Mouse (Mus musculus): Measurements from ENCODE around the gene Cnot8.
"Not testable (repeated sequence)": the region's sequence is repeated elsewhere in the genome, so short reads cannot be mapped to it uniquely, and the experiment has no call there.

DNA sequence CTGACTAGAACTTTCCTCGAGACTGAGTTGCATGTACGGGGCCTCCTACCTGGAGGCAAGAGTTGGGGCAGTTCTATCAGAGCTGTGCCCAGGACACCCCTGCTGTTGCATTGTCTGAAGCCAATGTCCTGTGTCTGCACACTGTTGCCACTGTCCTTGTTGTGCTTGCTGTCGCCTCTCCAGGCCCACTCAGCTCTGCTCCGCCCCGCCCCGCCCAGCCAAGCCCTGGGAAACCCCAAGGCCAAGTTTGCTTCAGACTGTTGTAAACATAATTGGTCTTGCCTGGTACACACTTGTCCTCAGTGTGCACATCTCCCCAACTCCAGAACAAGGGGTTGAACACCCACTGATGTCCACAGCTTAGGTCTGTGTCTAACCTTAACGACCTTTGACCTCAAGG, 44.2 kb upstream of the Cnot8 start:
- TF ChIP-seq POLR2A (IDR thresholded peaks at IDR 0.05; ENCODE audit: control insufficient read depth, low read depth, low read length); CTCF (IDR thresholded peaks at IDR 0.05; ENCODE audit: control insufficient read depth, insufficient read depth, insufficient replicate concordance, low read depth, low read length): not testable (repeated sequence)

All from testis, adult 2 months (tissue).